Mouse (Mus musculus) myocyte (in vitro differentiated cells): Measurements from ENCODE around the gene Gm2022. TPM values are rescaled to one million over a fixed set of nuclear protein-coding genes. Genes with fewer than 3 reads are reported as not detected.
"Not testable (repeated sequence)": the region's sequence is repeated elsewhere in the genome, so short reads cannot be mapped to it uniquely, and the experiment has no call there.

Experiments
- H3K27me3 ChIP-seq: one replicate; pipeline ENCODE4 v1.6.1; 2011; ENCODE audit not compliant: control insufficient read depth, insufficient read depth, insufficient read length
- H3K36me3 ChIP-seq: one replicate; pipeline ENCODE4 v1.6.1; 2011; ENCODE audit not compliant: control insufficient read depth, insufficient read depth
- H3K4me2 ChIP-seq: one replicate; pipeline ENCODE4 v1.6.1; 2011; ENCODE audit warnings: low read depth, control low read depth
- H3K4me3 ChIP-seq: one replicate; pipeline ENCODE4 v1.5.1; 2011; ENCODE audit warnings: mild to moderate bottlenecking, control low read depth, moderate library complexity
- H3K79me2 ChIP-seq: one replicate; pipeline ENCODE4 v1.6.1; 2011; ENCODE audit not compliant: control insufficient read depth, insufficient read depth
- H3ac ChIP-seq: one replicate; pipeline ENCODE4 v1.6.1; 2011; ENCODE audit not compliant: control insufficient read depth, insufficient read length
- polyA plus RNA-seq: library from polyadenylated mRNA; unstranded; fragments of >200 nt; fragmentation: generic; extraction: Trizol; gene quantifications from one replicate; pipeline ENCODE4 v1.2.1, GENCODE M21; 2012; ENCODE audit warnings: missing spikeins

Gm2022 gene
- polyA plus RNA-seq = not detected

DNA sequence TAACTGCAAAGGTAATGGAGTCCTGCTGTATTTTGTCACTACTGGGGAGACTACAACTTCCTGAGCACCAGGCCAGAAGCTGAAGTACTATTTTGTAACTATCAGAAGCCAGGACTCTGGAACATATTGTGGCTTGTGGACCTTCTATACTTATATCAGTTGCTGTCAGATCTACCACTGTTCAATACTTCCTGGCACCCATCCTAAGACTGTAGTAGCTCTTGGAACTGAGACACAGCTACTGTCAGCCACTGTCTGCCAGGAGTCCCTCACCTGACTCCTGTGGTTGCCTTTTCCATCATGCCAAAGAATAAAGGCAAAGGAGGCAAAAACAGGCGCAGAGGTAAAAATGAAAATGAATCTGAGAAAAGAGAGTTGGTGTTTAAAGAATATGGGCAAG is at the start of gene Gm2022:
Gene Gm2022 (plus strand): TSS at position 301 of the 400 bp plus-strand sequence.
- H3K27me3 ChIP-seq, H3K4me3 ChIP-seq, H3K36me3 ChIP-seq, H3ac ChIP-seq, H3K79me2 ChIP-seq, H3K4me2 ChIP-seq: not testable (repeated sequence)

DNA sequence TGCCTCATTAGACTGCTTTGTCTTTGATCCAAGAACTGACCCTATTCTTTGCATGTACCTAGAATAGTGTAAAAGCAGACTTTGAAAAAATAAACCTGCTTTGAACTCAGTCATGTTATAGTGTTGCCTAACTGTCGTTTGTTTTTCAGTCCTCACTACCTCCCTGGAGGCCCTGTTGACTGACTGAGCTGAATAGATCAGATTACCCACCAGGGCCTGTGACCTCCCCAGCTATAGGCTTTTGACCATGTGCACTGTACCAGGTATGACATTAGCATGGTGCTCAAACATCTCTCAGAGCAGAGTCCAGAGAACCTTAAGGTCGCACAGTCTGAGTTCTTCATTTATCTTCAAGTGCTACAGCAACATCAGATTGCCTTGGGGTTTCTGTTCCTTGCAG is 44.5 kb upstream of the Gm2022 start:
- H3K79me2 ChIP-seq, H3K4me3 ChIP-seq, H3K36me3 ChIP-seq: not testable (repeated sequence)

DNA sequence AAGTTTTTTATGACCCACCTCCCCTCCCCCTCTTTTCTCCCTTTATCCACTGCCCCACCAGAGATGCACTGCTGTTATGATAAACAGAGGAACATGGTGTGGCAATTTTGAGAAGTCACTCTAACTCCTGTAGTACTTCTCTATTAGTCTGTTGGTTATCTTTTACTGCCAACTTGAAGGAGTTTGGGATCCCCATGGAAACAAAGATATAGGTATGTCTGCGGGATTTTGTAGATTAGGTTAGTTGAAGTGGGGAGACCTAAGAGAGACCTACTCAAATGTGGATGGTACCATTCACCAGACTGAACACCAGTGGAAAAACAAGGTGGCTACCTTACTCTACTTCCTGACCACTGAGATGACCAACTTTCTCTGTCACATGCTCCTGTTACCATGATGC is 39.1 kb upstream of the Gm2022 start:
- not testable (repeated sequence) for H3K36me3 ChIP-seq

More for the DNA sequence above, 44.5 kb upstream of the Gm2022 start:
- not testable (repeated sequence) for H3K4me2 ChIP-seq, H3ac ChIP-seq, H3K27me3 ChIP-seq

DNA sequence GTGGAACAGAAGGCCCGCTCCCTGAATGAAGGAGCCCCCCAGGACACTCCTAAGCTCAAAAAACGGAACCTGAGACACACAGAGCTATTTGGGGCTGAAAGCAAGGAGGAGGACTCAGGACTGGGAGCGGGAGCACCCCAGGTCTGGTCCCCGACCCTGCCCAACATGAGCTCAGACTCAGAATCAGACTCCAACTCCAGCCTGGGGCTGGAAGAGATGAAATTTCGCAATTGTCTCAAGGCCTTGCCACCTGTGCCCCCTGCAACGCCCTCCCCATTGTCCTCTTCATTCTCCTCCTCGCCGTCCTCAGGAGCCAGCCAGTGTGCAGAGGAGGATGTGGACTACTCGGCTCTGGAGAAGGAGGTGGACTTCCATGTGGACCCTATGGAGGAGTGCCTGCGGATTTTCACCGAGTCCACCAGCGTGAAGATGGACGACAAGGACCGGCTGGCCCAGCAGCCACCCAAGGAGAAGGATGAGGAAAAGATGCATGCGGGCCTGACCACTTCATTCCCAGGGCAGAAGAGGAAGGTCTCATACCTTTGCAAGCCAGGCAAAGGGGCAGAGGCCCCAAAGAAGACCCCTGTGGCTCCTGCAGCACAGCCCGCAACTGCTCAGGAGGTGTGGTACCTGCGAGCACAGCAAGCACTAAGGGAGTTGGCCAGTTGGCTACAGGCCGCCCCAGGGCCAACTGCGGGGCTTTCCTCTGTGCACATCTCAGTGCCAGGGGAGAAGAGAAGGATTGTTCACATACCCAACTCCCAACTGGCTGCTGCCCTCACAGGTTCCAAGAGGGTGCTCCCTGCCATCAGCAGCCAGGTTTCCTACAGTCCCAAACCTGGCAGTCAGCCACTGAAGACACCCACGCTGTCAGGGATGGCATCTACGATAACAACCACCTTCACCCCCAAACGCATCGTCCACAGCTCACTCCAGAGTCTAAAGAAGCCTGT is 33.2 kb upstream of the Gm2022 start:
- H3K27me3 ChIP-seq, H3K79me2 ChIP-seq, H3K36me3 ChIP-seq, H3ac ChIP-seq, H3K4me2 ChIP-seq, H3K4me3 ChIP-seq: not testable (repeated sequence)

More for the DNA sequence above, 39.1 kb upstream of the Gm2022 start:
- not testable (repeated sequence) for H3ac ChIP-seq, H3K4me2 ChIP-seq, H3K27me3 ChIP-seq, H3K79me2 ChIP-seq, H3K4me3 ChIP-seq

DNA sequence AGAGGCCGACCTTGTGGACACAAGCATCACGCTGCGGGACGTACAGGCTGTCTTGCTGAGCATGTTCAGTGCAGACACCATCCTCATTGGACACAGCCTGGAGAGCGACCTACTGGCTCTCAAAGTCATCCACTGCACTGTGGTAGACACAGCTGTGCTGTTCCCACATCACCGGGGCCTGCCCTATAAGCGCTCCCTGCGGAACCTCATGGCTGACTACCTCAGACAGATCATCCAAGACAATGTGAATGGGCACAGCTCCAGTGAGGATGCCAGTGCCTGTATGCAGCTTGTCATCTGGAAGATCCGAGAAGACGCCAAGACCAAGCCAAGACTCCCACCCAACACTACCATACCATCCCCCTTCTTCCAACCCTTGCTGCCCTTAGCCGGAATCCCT is 31.5 kb upstream of the Gm2022 start:
- H3K79me2 ChIP-seq, H3K27me3 ChIP-seq, H3K4me2 ChIP-seq, H3ac ChIP-seq, H3K4me3 ChIP-seq, H3K36me3 ChIP-seq: not testable (repeated sequence)

DNA sequence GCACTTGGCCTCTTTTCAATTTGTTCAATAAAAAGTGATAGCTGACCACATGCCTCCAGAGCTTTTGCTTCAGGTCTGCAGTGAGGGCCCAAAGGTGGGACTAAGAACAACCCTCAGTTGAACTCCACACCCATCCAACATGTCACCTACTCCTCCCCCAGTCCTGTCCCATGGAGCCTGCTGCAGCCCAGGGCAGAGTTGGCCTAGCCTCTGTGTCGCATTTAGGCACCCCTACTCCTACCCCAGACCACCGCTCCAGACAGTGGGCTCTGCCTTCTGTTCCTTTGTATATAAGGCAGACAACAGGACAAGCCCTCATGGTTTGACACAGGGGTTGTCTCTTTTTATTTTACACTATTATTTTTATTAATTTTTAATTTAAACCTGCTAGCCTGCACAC is 31.1 kb upstream of the Gm2022 start:
- H3K27me3 ChIP-seq, H3ac ChIP-seq, H3K4me2 ChIP-seq, H3K36me3 ChIP-seq, H3K4me3 ChIP-seq, H3K79me2 ChIP-seq: not testable (repeated sequence)

DNA sequence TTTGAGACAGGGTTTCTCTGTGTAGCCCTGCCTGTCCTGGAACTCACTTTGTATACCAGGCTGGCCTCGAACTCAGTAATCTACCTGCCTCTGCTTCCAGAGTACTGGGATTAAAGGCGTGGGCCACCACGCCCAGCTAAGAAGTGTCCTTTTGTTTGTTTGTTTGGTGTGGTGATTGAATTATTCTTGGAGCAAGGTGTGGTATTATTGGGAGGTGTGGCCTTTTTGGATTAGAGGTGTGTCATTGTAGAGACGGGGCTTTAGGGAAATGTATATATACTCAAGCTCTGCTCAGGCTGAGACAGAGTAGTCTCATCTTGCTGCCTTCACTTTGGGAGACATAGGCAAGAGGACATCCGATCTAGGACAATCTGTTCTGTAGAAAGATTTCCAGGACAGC is 21.4 kb upstream of the Gm2022 start, which contains the start of gene Gm2016:
Gene Gm2016 (plus strand): TSS at position 301 of the 400 bp plus-strand sequence.
- H3K79me2 ChIP-seq, H3K4me3 ChIP-seq, H3K4me2 ChIP-seq, H3K27me3 ChIP-seq, H3ac ChIP-seq, H3K36me3 ChIP-seq: not testable (repeated sequence)

DNA sequence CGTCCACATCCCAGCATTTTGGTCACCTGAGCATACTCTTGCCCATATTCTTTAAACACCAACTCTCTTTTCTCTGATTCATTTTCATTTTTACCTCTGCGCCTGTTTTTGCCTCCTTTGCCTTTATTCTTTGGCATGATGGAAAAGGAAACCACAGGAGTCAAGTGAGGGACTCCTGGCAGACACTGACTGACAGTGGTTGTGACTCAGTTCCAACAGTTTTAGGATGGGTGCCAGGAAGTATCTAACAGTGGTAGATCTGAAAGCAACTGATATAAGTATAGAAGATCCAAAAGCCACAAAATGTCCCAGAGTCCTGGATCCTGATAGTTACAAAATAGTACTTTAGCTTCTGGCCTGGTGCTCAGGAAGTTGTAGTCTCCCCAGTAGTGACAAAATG is 24.6 kb downstream of the Gm2022 start, which contains the start of gene Gm2035:
Gene Gm2035 (minus strand): TSS at position 137 of the 400 bp plus-strand sequence.
- H3ac ChIP-seq, H3K4me2 ChIP-seq, H3K36me3 ChIP-seq, H3K27me3 ChIP-seq, H3K79me2 ChIP-seq, H3K4me3 ChIP-seq: not testable (repeated sequence)

Other genes starting within 250 kb of the Gm2022 start
- gene Gm21319, start 119.6 kb upstream of the Gm2022 start, polyA plus RNA-seq = not detected
- 0.16 TPM for gene Gm21936, start 99.9 kb upstream of the Gm2022 start, polyA plus RNA-seq
- gene BB287469, start 78.8 kb upstream of the Gm2022 start, polyA plus RNA-seq = not detected
- gene Gm2001, start 53.0 kb upstream of the Gm2022 start, polyA plus RNA-seq = 0.88 TPM
- gene Gm2016, start 21.3 kb upstream of the Gm2022 start, polyA plus RNA-seq = 0.23 TPM
- not detected for gene Gm2035, start 24.5 kb downstream of the Gm2022 start, polyA plus RNA-seq
- gene Gm2042, start 58.7 kb downstream of the Gm2022 start, polyA plus RNA-seq = 0.16 TPM
- gene Gm2075, start 116.5 kb downstream of the Gm2022 start, polyA plus RNA-seq = 0.17 TPM
- not detected for gene Gm6803, start 123.4 kb downstream of the Gm2022 start, polyA plus RNA-seq
- 0.14 TPM for gene Gm2056, start 131.6 kb downstream of the Gm2022 start, polyA plus RNA-seq
- gene Gm16368, start 188.3 kb downstream of the Gm2022 start, polyA plus RNA-seq = not detected